Mouse (Mus musculus) midbrain, embryonic 11.5 days (tissue): ENCODE measurements at regions not wholly inside any gene's neighbourhood (a gene's known extent, or its start where the extent isn't known, plus 50 kb on each side); places are given as distances from the start of the nearest gene placed in this dataset.
A peak's percentile ranks its signal among the peaks of the same experiment; 100 is the strongest.

Source experiments
- ATAC-seq: fragments of 200-750 bp; cut with Nextera tagmentation; 2 replicates; pipeline ENCODE4 v1.8.0; 2017; ENCODE audit warnings: moderate TSS enrichment, moderate library complexity; ENCODE audit not compliant: low FRiP score
- DNase-seq: peaks from one replicate; pipeline ENCODE4 v3.0.0; 2015; ENCODE audit warnings: low spot score; ENCODE audit errors: missing footprints
- H3K27ac ChIP-seq: fragments of 300-500 bp; sonication (generic); 2 replicates; pipeline ENCODE4 v1.5.1; 2014; ENCODE audit warnings: low read depth, low read length
- H3K27me3 ChIP-seq: fragments of 300-500 bp; sonication (generic); 2 replicates; pipeline ENCODE4 v1.6.1; 2014; ENCODE audit warnings: mild to moderate bottlenecking, low read length, moderate library complexity, mixed read lengths; ENCODE audit not compliant: control insufficient read depth, insufficient read depth
- H3K36me3 ChIP-seq: fragments of 300-500 bp; sonication (generic); 2 replicates; pipeline ENCODE4 v1.6.1; 2014; ENCODE audit warnings: mild to moderate bottlenecking, low read length, moderate library complexity, mixed read lengths; ENCODE audit not compliant: control insufficient read depth, insufficient read depth
- H3K4me1 ChIP-seq: fragments of 300-500 bp; sonication (generic); 2 replicates; pipeline ENCODE4 v1.6.1; 2014; ENCODE audit warnings: low read length; ENCODE audit not compliant: control insufficient read depth, insufficient read depth
- H3K4me2 ChIP-seq: fragments of 300-500 bp; sonication (generic); 2 replicates; pipeline ENCODE4 v1.6.1; 2014; ENCODE audit warnings: mild to moderate bottlenecking, moderate library complexity
- H3K4me3 ChIP-seq: fragments of 300-500 bp; sonication (generic); 2 replicates; pipeline ENCODE4 v1.5.1; 2014; ENCODE audit warnings: low read depth, low read length
- H3K9ac ChIP-seq: fragments of 300-500 bp; sonication (generic); 2 replicates; pipeline ENCODE4 v1.6.1; 2014; ENCODE audit warnings: low read length
- H3K9me3 ChIP-seq: fragments of 300-500 bp; sonication (generic); 2 replicates; pipeline ENCODE4 v1.6.1; 2016; ENCODE audit warnings: low read length; ENCODE audit not compliant: control insufficient read depth
- WGBS: fragments of 180-500 bp; shearing (Covaris S2); extraction: QIAGEN DNeasy Blood & Tissue Kit; methylation state at CpG from one replicate; pipeline ENCODE4 v1.1.7; 2014; 5-methylcytosine and 5-hydroxymethylcytosine counted together

DNA sequence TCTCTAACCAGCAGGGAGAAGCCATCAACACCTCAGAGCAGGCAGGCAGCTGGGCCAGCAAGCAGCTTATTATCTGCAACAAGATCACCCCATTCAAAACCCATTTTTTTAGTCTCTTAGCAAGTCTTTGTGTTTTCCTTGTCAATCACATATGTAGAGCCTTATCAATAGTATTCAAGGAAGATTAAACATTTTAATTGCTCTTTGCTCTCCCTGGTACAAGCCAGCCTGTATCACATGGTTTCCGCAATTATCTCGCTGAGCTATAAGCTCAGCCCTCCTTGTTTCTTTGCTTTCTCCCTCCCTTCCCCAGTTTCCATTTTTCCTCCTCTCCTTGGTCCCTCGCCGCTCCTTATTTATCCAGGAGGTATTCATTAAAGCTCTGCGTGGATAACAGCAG lies 259.9 kb upstream of the Gm10131 start:
- H3K4me3 ChIP-seq = no peak overlapping the region
- DNase-seq = no peak
- no peak overlapping the region for H3K4me2 ChIP-seq
- no peak overlapping the region; the same call in 1 of the 2 replicates for H3K27ac ChIP-seq
- no peak overlapping the region for H3K9ac ChIP-seq
- H3K36me3 ChIP-seq = no peaks in the 10 kb centered on the region
- no peaks in the 10 kb centered on the region for H3K27me3 ChIP-seq
- H3K9me3 ChIP-seq = no peaks in the 10 kb centered on the region
- no peak for ATAC-seq
- H3K4me1 ChIP-seq = peaks cover 5% of the 10 kb centered on the region; the same call in 1 of the 2 replicates
- 64% methylated on average over 5 of the region's 5 CpGs for WGBS

DNA sequence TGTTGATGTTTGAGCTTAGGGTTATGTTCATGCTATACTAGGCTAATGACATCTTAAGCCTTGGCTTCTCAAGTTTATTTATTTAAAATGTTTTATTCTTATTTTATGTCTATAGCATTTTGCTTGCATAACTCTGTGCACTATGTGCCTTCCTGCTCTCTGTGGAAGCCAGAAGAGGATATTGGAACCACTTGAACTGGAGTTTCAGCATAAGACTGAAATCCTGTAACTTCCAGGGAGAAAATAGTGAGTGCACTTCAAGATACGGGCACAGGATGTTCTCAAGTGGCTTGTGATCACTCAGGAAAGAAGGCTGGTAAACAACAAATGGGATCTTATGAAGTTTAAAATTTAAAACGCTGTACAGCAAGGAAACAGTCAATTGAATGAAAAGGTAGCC lies 257.0 kb upstream of the Gm10131 start:
- Histone ChIP-seq H3K9ac (no peak overlapping the region), H3K9me3 (no peaks in the 10 kb centered on the region), H3K27me3 (no peaks in the 10 kb centered on the region), H3K4me1 (peaks cover 5% of the 10 kb centered on the region; the same call in 1 of the 2 replicates), H3K36me3 (no peaks in the 10 kb centered on the region), H3K27ac (no peak overlapping the region), H3K4me3 (no peak overlapping the region), H3K4me2 (no peak overlapping the region)
- ATAC-seq (no peak), DNase-seq (no peak)
- 78% methylated on average over 2 of the region's 2 CpGs for WGBS

DNA sequence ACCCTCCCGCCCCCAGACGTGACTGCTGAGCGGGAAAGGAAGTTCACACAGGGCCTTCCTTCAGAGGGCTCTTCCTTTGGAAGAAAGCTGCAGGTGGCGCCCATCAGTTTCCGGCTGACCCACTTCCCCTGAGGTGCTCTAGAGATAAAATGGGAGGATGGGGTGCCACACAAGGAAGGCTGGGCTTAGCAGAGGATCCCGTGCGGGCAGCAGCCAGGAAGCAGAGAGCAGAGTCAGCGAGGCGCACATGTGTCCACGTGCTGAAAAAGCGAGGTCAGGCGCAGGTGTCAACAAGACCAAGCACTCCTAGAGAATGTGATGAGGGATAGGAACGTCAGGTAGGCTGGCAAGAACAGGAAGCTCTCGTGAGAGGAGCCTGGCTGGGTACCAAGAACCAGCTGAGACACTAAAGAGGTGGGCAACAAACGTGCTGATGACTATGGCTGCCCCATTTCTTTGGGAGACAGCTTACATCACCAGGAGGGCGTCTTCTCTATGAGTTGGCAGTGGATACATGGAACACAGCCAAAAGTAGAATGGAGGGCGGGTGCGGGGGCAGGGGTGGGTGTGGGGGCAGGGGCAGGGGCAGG lies 253.0 kb upstream of the Gm10131 start:
- no peak overlapping the region for H3K27ac ChIP-seq
- no peak for DNase-seq
- H3K27me3 ChIP-seq = no peaks in the 10 kb centered on the region
- H3K4me2 ChIP-seq = no peak overlapping the region
- ATAC-seq = no peak
- no peaks in the 10 kb centered on the region for H3K36me3 ChIP-seq
- no peaks in the 10 kb centered on the region for H3K4me1 ChIP-seq
- H3K9ac ChIP-seq = no peak overlapping the region
- H3K4me3 ChIP-seq = no peak overlapping the region
- WGBS = 89% methylated on average over 18 of the region's 18 CpGs
- no peaks in the 10 kb centered on the region for H3K9me3 ChIP-seq

DNA sequence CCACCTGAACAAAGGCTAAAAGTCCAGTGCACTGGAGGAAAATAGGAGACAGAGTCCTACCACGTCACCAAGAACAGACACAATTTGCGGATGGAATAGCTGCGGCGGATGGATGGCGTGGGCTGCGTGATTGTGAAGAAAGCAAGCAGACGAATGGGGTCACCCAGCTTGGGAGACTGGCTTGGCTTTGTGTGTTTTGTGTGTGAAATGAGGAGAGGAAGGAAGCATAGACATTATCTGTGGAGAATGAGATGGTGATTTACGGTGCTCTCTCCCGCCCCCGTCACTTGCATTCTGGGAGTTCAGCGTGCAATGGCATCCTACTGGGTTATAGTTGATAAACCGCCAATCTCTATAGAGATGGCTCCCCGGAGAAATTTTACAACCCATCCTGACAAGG lies 252.1 kb upstream of the Gm10131 start:
- H3K4me1 ChIP-seq = no peaks in the 10 kb centered on the region
- no peak overlapping the region for H3K4me2 ChIP-seq
- H3K27ac ChIP-seq = no peak overlapping the region
- H3K4me3 ChIP-seq = no peak overlapping the region
- no peaks in the 10 kb centered on the region for H3K9me3 ChIP-seq
- no peak overlapping the region for H3K9ac ChIP-seq
- 86% methylated on average over 13 of the region's 13 CpGs for WGBS
- no peak for ATAC-seq
- H3K36me3 ChIP-seq = no peaks in the 10 kb centered on the region
- H3K27me3 ChIP-seq = no peaks in the 10 kb centered on the region
- DNase-seq = no peak

DNA sequence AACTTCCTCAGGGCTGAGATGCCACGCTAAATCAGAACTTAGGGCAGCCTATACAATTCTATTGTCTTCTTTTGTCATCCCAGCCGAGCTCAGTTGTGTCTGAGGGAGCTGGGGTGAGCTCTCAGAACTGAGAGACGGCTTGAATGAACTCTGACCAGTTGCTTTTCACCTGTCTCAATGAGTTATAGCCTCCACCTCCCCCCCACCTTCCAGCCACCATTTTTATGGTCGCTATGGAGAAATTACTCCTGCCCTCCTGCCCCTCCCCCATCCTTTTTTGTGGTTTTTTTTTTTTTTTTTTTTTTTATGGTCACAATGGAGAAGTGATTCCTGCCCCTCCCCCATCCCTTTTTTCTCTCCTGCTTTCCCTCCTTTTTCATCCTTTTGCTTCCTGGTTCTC lies 251.6 kb upstream of the Gm10131 start:
- H3K9ac ChIP-seq = no peak overlapping the region
- no peak for ATAC-seq
- peak; percentile 82 for DNase-seq
- no peaks in the 10 kb centered on the region for H3K9me3 ChIP-seq
- no peaks in the 10 kb centered on the region for H3K27me3 ChIP-seq
- no peak overlapping the region for H3K4me2 ChIP-seq
- H3K4me1 ChIP-seq = no peaks in the 10 kb centered on the region
- H3K4me3 ChIP-seq = no peak overlapping the region
- no peaks in the 10 kb centered on the region for H3K36me3 ChIP-seq
- 44% methylated on average over 4 of the region's 4 CpGs for WGBS
- H3K27ac ChIP-seq = no peak overlapping the region

DNA sequence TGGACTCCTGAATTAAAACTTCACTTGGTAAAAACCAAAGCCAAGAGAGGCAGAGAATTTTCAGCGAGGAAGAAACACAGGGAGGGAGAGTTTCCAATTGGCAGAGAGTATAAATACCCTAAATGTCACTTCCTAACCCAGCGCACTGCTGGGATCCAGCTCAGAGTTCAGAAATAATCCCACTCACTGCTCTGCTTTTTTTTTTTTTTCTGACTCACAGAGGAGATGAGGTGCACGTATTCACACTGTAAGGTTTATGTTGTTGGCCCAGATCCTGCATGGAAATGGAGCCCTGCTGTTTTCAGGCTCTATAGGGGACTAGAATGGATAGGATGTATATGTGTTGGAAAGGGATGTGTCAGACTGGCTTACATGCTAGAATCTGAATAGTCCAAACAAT lies 249.8 kb upstream of the Gm10131 start:
- Histone ChIP-seq H3K36me3 (no peaks in the 10 kb centered on the region), H3K4me2 (no peak overlapping the region), H3K9me3 (no peaks in the 10 kb centered on the region), H3K27me3 (no peaks in the 10 kb centered on the region), H3K4me3 (no peak overlapping the region), H3K4me1 (no peaks in the 10 kb centered on the region), H3K27ac (no peak overlapping the region), H3K9ac (no peak overlapping the region)
- DNase-seq (no peak), ATAC-seq (no peak)
- WGBS = 90% methylated on average over 3 of the region's 3 CpGs

DNA sequence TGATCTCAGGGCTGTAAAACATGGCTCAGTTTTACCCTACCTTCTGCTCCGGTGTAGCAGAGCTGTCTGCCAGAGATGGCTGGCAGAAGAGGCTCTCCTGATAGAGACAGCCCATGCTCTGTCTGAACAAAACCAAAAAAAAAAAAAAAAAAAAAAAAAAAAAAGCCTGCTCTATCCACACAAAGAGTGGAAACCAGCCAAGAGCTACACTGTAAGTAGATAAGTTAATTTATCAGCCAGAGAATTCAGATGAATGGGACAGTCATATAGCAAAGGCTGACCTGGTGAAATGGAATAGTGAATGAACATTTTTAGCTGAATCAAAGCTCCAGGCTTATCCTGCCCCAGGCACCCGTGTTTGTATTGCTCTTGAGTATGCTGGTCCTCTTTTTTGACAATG lies 248.2 kb upstream of the Gm10131 start:
- H3K4me1 ChIP-seq = no peaks in the 10 kb centered on the region
- no peaks in the 10 kb centered on the region for H3K36me3 ChIP-seq
- 69% methylated on average over 2 of the region's 2 CpGs for WGBS
- H3K27me3 ChIP-seq = no peaks in the 10 kb centered on the region; the same call in 1 of the 2 replicates
- no peak overlapping the region for H3K9ac ChIP-seq
- DNase-seq (peak; percentile 53), ATAC-seq (no peak)
- H3K9me3 ChIP-seq = no peaks in the 10 kb centered on the region
- H3K27ac ChIP-seq = no peak overlapping the region
- no peak overlapping the region for H3K4me2 ChIP-seq
- no peak overlapping the region for H3K4me3 ChIP-seq

DNA sequence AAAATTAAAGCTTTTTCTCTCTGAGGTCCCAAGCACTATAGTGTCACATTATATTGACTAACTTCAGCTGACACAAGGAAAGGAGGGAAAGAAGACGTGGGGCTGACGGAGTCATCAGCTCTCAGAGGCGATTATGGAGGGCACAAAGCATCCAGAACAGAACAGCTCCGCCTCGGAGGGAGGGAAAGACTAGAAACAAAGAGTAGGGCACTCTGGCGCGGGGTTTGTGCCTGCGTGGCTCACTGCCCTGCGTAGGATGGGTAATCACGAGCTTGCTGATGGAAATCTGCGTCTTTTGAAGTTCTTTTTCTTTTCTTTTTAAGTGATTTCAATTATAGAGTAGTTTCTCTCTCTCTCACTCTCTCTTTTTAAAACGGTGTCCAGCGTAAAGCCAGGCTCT lies 243.5 kb upstream of the Gm10131 start:
- H3K9me3 ChIP-seq = no peaks in the 10 kb centered on the region
- ATAC-seq = no peak
- H3K27ac ChIP-seq = no peak overlapping the region
- no peaks in the 10 kb centered on the region; the same call in 1 of the 2 replicates for H3K27me3 ChIP-seq
- 31% methylated on average over 13 of the region's 13 CpGs for WGBS
- H3K4me2 ChIP-seq = no peak overlapping the region
- H3K4me1 ChIP-seq = no peaks in the 10 kb centered on the region
- no peak overlapping the region for H3K4me3 ChIP-seq
- DNase-seq = peak; percentile 80
- H3K9ac ChIP-seq = peak overlapping the region; percentile 29; the same call in 1 of the 2 replicates
- H3K36me3 ChIP-seq = no peaks in the 10 kb centered on the region

DNA sequence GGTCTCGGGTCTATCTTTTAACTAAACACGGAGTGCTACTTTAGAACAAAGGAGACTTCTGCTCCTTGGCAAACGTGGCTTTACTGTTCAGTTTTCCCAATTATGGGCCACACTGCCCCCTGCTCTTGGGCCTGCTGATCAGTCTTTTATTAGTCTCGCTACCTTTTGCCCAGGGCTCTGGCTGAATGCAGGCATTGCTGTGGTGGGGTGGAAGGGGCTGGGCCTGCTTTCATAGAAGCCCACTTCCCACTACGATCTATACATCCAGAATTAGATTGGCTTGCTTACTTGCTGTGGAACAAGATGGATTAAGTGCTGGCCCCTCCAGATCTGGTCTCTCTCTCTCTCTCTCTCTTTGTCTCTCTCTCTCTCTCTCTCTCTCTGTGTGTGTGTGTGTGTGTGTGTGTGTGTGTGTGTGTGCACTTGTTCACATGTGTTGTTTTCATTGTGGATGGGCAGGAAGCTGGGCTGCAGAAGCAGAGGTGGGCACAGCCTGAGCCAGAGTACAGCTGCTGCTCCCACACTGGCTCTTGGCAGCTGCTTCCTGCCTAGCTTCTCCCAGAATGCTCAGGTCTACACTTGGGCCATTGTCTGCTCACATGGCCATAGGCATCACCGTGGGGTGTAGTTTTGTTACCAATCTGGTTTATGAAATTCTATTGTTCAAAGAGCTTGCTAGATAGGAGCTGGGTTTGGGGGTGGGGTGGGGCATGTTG lies 241.8 kb upstream of the Gm10131 start:
- no peaks in the 10 kb centered on the region for H3K36me3 ChIP-seq
- 61% methylated on average over 6 of the region's 6 CpGs for WGBS
- no peak overlapping the region for H3K9ac ChIP-seq
- no peak overlapping the region for H3K27ac ChIP-seq
- H3K4me1 ChIP-seq = no peaks in the 10 kb centered on the region
- H3K27me3 ChIP-seq = no peaks in the 10 kb centered on the region; the same call in 1 of the 2 replicates
- no peak overlapping the region for H3K4me3 ChIP-seq
- ATAC-seq = no peak
- no peaks in the 10 kb centered on the region for H3K9me3 ChIP-seq
- DNase-seq = peak; percentile 72
- H3K4me2 ChIP-seq = no peak overlapping the region
